Mouse (Mus musculus) adrenal gland, adult 2 months (tissue): ENCODE measurements around the gene Arf1. TPM values are rescaled to one million over a fixed set of nuclear protein-coding genes. Genes with fewer than 3 reads are reported as not detected.

Experiments
- DNase-seq: peaks from one replicate; pipeline ENCODE4 v3.0.0; 2021
- polyA plus RNA-seq: library from polyadenylated mRNA; depleted of rRNA; stranded (reverse); fragments of >200 nt; gene quantifications from 2 replicates; pipeline ENCODE4 v1.2.3, GENCODE M21; 2012; rRNA removed
- total RNA-seq, 2 experiments: library from RNA; stranded (reverse); gene quantifications; 2 replicates each; pipeline ENCODE4 v1.2.3; 2021

Gene Arf1
- total and polyA plus RNA-seq, 3 experiments = 436 to 530 (median 451) TPM

DNA sequence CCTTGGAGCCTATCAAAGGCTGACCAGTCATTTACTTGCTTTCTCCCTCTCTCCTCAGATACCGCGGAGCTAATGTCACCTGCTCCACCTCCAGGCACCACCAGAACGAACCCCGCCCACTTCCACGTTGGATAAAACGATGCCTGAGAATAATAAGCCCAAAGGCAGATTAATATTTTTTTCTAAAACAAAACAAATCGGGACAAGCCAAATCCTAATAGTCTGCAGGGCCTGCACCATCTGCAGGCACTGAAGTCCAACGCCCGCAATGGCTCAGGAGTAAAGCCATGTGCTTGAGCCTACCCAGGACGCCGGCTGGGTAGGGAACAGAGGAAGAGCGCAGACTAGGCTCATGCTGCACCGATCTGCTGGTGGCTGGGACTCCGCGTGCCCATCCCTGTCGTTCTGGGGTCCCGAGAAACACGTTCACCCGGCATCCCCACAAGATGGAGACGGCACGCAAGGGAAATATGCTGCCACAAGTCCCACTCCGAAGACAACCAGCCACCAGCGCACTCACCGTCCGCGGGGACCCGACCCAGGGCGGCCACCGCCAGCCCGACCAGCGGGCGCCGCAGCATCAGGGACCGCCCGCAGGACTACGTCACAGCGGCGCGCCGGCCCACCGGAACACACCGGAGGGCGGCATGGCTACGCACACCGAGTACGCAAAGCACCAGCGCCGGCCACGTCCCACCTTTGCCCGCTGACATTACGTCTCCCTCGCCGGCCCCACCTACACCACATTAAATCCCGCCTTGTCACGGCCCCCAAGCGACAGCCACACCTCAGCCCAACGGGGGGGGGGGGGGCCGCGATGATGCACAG, 36.6 kb downstream of the Arf1 start:
- peak; percentile 95 for DNase-seq

DNA sequence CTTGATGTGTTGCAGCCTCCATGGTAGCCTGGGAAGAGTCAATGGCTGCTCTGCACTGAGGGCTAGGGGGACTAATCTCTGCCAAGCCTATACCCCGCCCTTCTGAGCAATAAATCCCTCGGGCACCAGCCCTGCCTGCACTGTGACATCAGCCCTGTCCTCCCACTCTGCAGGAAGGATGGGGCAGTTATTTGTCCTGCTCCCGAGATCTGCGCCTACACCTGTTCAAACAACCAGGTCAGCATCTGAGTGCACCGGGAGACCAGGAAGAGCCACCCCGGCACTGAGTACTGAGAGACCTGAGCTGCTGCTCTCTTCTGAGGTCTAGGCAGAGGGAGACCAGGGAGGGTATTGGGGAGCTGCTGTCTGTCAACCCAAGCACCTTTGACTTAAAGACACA, 40.4 kb downstream of the Arf1 start:
- DNase-seq = no peak

DNA sequence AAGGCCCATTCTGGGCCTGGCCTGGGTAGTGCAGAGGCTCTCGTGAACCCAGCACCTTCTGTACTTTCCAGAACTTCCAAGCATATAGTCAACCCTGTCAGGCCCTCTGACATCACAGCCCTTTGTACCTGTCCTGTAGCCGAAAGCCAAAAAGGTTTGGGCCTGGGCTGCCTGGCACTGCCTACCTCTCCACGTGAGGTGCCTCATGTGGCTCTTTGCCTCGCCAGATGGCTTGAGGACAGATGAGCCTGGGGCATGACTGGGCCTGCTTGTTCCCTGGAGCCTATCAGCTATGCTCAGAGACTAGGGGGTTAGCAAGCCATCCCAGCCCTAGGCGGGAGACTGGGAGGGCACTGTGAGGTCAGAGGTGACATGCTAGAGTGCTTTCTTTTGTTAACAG, 42.6 kb downstream of the Arf1 start:
- DNase-seq = no peak

DNA sequence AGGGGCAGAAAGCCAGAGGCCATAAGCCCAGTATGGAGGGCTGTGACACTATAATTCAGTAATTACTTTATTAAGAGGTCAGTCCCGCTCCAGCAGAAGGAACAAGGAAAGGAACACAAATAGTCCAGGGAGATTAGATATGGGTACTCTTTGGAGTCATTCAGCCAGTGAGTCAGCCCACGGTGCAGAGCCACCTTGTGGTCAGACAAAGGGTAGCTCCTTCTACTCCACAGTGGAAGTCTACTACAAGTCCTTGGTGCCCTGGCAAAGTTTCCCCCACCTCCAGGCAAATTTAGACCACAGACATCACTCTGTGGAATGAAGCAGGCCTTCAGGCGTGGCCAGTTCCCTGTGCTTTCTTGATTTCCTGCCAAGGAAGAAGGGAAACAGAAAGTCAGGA, 44.2 kb downstream of the Arf1 start:
- DNase-seq = peak; percentile 68

DNA sequence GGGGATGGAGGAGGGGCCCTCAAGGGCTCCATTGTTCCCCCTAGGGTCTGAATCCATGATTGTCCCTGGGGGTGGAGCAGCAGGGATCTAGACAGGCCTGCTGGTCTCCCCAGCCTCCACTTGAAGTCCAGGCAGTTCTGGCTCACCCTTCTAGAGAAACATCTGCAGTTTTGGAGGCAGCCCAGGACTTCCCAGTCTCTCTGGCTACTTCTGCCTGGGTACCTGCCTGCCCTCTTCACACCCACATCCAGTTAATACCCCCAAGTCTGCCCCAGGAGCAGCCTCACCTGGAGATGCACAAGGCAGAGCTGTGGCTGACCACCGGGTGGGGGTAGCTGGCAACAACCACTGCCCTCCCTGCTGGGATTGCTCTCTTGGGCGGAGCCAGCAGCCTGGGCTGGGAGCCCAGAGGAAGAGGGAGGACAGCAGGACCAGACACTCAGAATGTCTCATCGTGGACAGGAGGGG, 45.2 kb downstream of the Arf1 start, which contains the start of gene Gjc2:
Gene Gjc2, minus strand, starts transcription at position 350 of the 468 bp plus-strand sequence.
- DNase-seq = peak; percentile 80

- DNase-seq = no peak
Observed at GRCm38 (mm10) chr11:59176921-59177320, 51.1 kb downstream of the Arf1 start.

GRCm38 (mm10) chr11:59176475-59176874, 51.6 kb downstream of the Arf1 start:
- no peak for DNase-seq

- DNase-seq = no peak
Observed at GRCm38 (mm10) chr11:59174189-59174838, 53.8 kb downstream of the Arf1 start.

DNA sequence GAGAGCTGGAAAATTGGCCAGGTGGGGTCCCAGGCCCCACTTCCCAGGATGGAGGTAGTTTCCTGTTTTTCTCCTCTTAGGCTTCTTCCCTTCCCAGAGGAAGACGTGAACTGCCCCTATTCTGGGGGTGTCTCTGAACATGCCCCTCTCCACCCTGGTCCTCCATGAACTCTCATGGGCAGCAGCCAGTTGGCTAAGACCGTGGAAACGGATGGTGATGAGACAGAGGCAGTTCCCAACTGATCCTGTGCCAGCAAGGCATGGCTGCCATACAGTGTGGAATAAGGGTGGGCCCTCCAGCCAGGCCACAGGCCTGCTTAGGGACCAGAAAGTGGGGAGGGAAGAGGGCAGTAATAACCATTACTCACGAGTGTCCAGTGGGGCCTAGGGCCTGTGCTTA, 57.5 kb downstream of the Arf1 start:
- no peak for DNase-seq

DNA sequence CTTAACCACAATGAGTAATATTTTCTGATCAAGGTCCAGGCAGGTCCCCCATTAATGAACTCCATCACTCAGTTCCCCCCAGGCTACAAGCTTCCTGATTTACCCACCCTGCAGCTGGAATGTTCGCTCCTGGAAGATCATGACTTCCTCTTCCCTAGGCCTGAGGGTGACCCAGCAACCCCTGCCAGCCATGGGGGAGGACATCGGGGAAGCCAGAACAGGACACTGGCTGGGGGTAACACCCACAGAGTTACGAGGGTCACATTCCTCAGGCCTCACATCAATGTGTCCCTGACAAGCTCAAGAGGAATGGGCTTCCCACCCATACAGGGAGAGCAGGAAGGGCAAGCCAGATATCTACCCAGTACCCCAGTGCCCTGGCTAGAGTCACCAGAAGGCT, 58.3 kb downstream of the Arf1 start:
- DNase-seq = peak; percentile 1

DNA sequence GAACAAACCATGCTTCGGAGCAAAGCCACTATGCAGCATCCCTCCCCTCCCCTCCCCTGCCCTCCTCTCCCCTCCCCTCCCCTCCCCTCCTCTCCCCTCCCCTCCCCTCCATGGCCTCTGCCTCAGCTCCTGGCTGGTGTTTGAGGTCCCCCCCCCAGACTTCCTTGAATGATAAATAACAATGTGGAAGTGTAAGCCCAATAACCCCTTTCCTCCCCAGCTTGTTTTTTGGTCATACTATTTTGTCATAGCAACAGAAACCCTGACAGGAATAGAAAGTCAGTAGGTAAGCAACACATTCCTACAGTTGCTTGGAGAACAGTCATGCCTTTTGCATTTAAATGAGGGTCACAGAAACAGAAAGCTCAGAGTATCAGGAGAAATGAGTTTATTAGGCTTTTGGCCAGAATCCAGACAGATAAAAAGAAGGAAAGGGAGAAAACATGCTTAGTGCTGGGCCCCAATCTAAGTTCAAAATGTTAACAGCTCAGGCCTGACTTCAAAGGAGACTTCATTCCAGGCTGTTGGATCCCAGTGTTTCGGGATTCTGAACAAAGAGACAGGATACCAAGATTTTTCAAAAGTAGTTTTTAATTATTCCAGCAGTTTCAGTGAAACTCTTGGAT, 62.3 kb downstream of the Arf1 start:
- DNase-seq = no peak

DNA sequence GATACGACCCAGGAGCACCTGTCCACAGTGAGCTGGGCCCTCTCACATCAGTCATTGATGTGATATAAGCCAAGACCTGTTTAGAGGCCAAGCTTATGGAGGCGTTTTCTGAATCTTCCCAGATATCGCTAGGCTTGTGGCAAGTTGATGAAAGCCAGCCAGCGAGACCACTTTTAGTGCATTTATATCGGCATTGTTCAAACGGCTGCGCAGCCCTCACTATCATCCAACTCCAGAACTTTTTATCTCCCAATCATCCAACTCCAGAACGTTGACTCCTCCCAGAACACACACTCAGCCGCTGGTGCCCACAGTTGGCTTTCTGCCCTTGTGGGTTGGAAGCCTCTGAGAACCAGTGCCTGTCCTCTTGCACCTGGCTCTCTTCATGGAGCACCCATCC, 63.7 kb downstream of the Arf1 start:
- no peak for DNase-seq

DNA sequence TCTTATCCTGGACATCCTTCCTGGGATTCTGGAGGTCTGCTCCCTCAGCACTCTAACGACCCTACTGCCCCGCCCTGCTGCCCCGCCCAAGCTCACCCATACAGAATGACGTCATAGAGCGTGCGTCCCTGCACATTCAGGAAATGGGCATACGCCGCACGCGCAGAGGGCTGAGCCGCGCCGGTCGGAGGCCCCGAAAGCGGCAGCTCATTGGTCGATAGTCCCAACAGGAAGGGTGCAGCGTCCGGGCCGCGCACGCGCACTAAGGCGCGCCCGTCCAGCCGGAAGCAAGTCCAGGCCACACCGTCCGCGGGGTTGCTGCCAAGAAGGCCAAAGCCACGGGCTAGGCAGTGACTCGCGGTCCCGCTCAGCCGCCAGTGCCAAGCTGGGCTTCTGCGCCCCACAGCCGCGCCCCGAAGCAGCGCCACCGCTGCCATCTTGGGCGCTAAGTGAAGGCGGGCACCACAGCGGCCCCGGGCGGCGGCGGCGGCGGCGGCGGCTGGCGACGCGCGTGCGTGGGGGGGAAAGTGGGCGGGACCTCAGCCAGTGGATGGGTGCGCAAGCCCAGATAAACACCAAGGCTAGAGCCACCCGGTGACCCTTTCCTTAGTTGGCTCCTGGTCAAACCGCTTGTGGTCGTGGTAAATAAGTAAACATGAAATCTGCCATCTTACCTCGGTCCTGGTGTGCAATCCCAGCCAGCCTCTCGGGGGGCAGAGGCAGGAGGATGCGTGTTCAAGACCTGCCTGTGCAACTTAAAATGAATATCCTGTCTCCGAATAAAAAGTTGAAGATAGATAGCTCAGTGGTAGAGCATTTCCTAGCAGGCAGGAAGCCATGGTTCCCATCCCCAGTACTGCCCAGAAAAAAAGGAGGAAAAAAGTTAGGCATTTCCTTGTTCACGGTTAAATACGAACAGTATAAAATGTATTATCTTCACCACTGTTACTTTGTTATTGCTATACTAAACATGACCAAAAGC, 64.5 kb downstream of the Arf1 start, which contains the start of gene Iba57:
Gene Iba57, minus strand, starts transcription at position 485 of the 982 bp plus-strand sequence.
- peak; percentile 99 for DNase-seq

- DNase-seq = no peak
Observed at GRCm38 (mm10) chr11:59162443-59163254, 65.4 kb downstream of the Arf1 start.

Other genes with a start within 250 kb of the Arf1 start
- gene Obscn, start 91.9 kb downstream of the Arf1 start, total RNA-seq = 1 to 10 TPM in 1 of 2 experiments, under 1 TPM in 1; 0.92 to 1.5 TPM
- gene Obscn, start 91.9 kb downstream of the Arf1 start, polyA plus RNA-seq = 5.5 and 7.8 TPM in 2 replicates
- 10 to 100 TPM; 16.5 to 21.9 TPM for gene Iba57, start 64.5 kb downstream of the Arf1 start, total RNA-seq
- gene Iba57, start 64.5 kb downstream of the Arf1 start, polyA plus RNA-seq = 15.5 and 16.0 TPM in 2 replicates
- gene Gjc2, start 45.1 kb downstream of the Arf1 start, total RNA-seq = 1 to 10 TPM in 1 of 2 experiments, under 1 TPM in 1; 0.29 to 1.5 TPM
- gene Gjc2, start 45.1 kb downstream of the Arf1 start, polyA plus RNA-seq = 3.0 TPM in 2 replicates
- 10 to 100 TPM; 48.2 to 72.0 TPM for gene Guk1, start 36.1 kb downstream of the Arf1 start, total RNA-seq
- gene Guk1, start 36.1 kb downstream of the Arf1 start, polyA plus RNA-seq = 80.0 and 95.2 TPM in 2 replicates
- 10 to 100 TPM; 47.5 to 61.8 TPM for gene Mrpl55, start 25.8 kb downstream of the Arf1 start, total RNA-seq
- gene Mrpl55, start 25.8 kb downstream of the Arf1 start, polyA plus RNA-seq = 56.4 and 64.8 TPM in 2 replicates
- gene 2310033P09Rik, start 19.9 kb downstream of the Arf1 start, total RNA-seq = 10 to 100 TPM; 22.5 to 26.0 TPM
- gene 2310033P09Rik, start 19.9 kb downstream of the Arf1 start, polyA plus RNA-seq = 14.1 and 15.1 TPM in 2 replicates
- gene Wnt3a, start 62.5 kb upstream of the Arf1 start, total RNA-seq = not detected
- not detected in 2 replicates for gene Wnt3a, start 62.5 kb upstream of the Arf1 start, polyA plus RNA-seq
- gene Wnt9a, start 78.7 kb upstream of the Arf1 start, total RNA-seq = 1 to 10 TPM in 1 of 2 experiments, under 1 TPM in 1; 0.58 to 2.7 TPM
- gene Wnt9a, start 78.7 kb upstream of the Arf1 start, polyA plus RNA-seq = 2.4 and 2.6 TPM in 2 replicates
- not detected for gene Prss38, start 147.4 kb upstream of the Arf1 start, total RNA-seq
- gene Prss38, start 147.4 kb upstream of the Arf1 start, polyA plus RNA-seq = not detected in 2 replicates
- 1 to 10 TPM; 8.4 to 9.4 TPM for gene Jmjd4, start 221.8 kb upstream of the Arf1 start, total RNA-seq
- 4.9 and 6.2 TPM in 2 replicates for gene Jmjd4, start 221.8 kb upstream of the Arf1 start, polyA plus RNA-seq
- gene Snap47, start 222.9 kb upstream of the Arf1 start, total RNA-seq = 100 to 1,000 TPM in 1 of 2 experiments, 10 to 100 TPM in 1; 92.1 to 102 TPM
- gene Snap47, start 222.9 kb upstream of the Arf1 start, polyA plus RNA-seq = 59.5 and 67.0 TPM in 2 replicates
- gene Zfp867, start 244.2 kb upstream of the Arf1 start, total RNA-seq = 1 to 10 TPM; 2.7 to 5.5 TPM
- 0.12 and 0.13 TPM in 2 replicates for gene Zfp867, start 244.2 kb upstream of the Arf1 start, polyA plus RNA-seq